Mouse (Mus musculus) cortical plate, adult 2 months (tissue): ENCODE measurements around the gene Fam178b.

Experiments
- CTCF ChIP-seq: fragments of 200-500 bp; IDR thresholded peaks from 2 replicates; pipeline ENCODE4 v1.5.1; 2011; ENCODE audit warnings: mild to moderate bottlenecking, control low read depth, low read length; ENCODE audit not compliant: insufficient read depth; ENCODE audit errors: extremely low read depth
- POLR2A ChIP-seq: fragments of 200-500 bp; IDR thresholded peaks from 2 replicates; pipeline ENCODE4 v1.6.1; 2011; ENCODE audit warnings: mild to moderate bottlenecking, low read length, control low read depth; ENCODE audit not compliant: insufficient read depth; ENCODE audit errors: extremely low read depth

- no peak for TF ChIP-seq CTCF
- TF ChIP-seq POLR2A = no peak
Measured at GRCm38 (mm10) chr1:36569694-36570276, 113.2 kb downstream of the Fam178b start.
